Mouse (Mus musculus): ENCODE data around the gene Scgb2b18.
"Not testable (repeated sequence)": the region's sequence is repeated elsewhere in the genome, so short reads cannot be mapped to it uniquely, and the experiment has no call there.

The Scgb2b18 gene

GRCm38 (mm10) chr7:33173764-33174163 is at the start of gene Scgb2b18:
Gene Scgb2b18, minus strand, starts transcription at chr7:33173864.
- DNase-seq (ENCODE audit: extremely low spot score), result not testable (repeated sequence)

- DNase-seq (ENCODE audit: extremely low spot score), result not testable (repeated sequence)
These were observed 11.6 kb upstream of the Scgb2b18 start, which contains the start of gene Scgb1b18 for GRCm38 (mm10) chr7:33185268-33185667. Gene Scgb1b18, plus strand, starts transcription at chr7:33185568.
